Mouse (Mus musculus) gastrocnemius, postnatal 14 days (tissue): ENCODE results near the gene Olig1. TPM values are rescaled to one million over a fixed set of nuclear protein-coding genes. Genes with fewer than 3 reads are reported as not detected.

Experiments
- DNase-seq: peaks from one replicate; pipeline ENCODE4 v3.0.0; 2021; ENCODE audit warnings: mixed read lengths
- intact Hi-C: fragments of 180-260 bp; cut with DNase I; formaldehyde crosslinking; loops from one replicate; pipeline ENCODE4 v1.15.1; 2025; ENCODE audit warnings: low total_unique reads
- total RNA-seq, 2 experiments: library from RNA; stranded (reverse); gene quantifications; 2 replicates each; pipeline ENCODE4 v1.2.3; 2021

Olig1 gene
- total RNA-seq, 2 experiments from 2014 or later: not detected

- DNase-seq: no peak
- intact Hi-C loops: no loop called here
Observed at GRCm38 (mm10) chr16:91301454-91301853, 31.9 kb downstream of the Olig1 start.

- intact Hi-C loops: no loop called here
Observed at GRCm38 (mm10) chr16:91303776-91304709, 34.5 kb downstream of the Olig1 start.

GRCm38 (mm10) chr16:91305512-91306111, 36.0 kb downstream of the Olig1 start:
- no peak for DNase-seq

More at GRCm38 (mm10) chr16:91303776-91304709, 34.5 kb downstream of the Olig1 start:
- no peak for DNase-seq

GRCm38 (mm10) chr16:91309872-91310271, 40.3 kb downstream of the Olig1 start:
- no peak for DNase-seq
- intact Hi-C loops: no loop called here

More at GRCm38 (mm10) chr16:91305512-91306111, 36.0 kb downstream of the Olig1 start:
- intact Hi-C loops: no loop called here

GRCm38 (mm10) chr16:91312921-91313320, 43.3 kb downstream of the Olig1 start:
- intact Hi-C loops: loop anchor here (2.0 kb wide), 1 partner anchor 230 kb away; no protein-coding TSS in a partner anchor
- DNase-seq: no peak

- DNase-seq: peak; percentile 69
- intact Hi-C loops: no loop called here
Observed at GRCm38 (mm10) chr16:91314114-91314775, 44.7 kb downstream of the Olig1 start.

- no peak for DNase-seq
- intact Hi-C loops: no loop called here
Observed at GRCm38 (mm10) chr16:91320191-91320590, 50.6 kb downstream of the Olig1 start.

GRCm38 (mm10) chr16:91320608-91321007, 51.0 kb downstream of the Olig1 start:
- DNase-seq: no peak
- intact Hi-C loops: no loop called here

Other genes with a start within 250 kb of the Olig1 start
- 10 to 100 TPM in 1 of 2 experiments, 1 to 10 TPM in 1; 9.5 to 10.1 TPM for gene Paxbp1, start 225.2 kb upstream of the Olig1 start, total RNA-seq
- gene 4932438H23Rik, start 174.7 kb upstream of the Olig1 start, total RNA-seq: 1 to 10 TPM; 1.3 to 1.8 TPM
- gene Olig2, start 44.3 kb upstream of the Olig1 start, total RNA-seq: not detected
- gene Ifnar2, start 103.0 kb downstream of the Olig1 start, total RNA-seq: 10 to 100 TPM; 14.6 to 15.2 TPM
- not detected for gene Gm21970, start 121.9 kb downstream of the Olig1 start, total RNA-seq
- gene Il10rb, start 136.4 kb downstream of the Olig1 start, total RNA-seq: 10 to 100 TPM in 1 of 2 experiments, 1 to 10 TPM in 1; 9.0 to 10.1 TPM
- 10 to 100 TPM; 26.1 to 28.7 TPM for gene Ifnar1, start 215.5 kb downstream of the Olig1 start, total RNA-seq